8 mouse cellular contexts compared by ENCODE assay signal in genomic region chr6:120579831-120580712, GRCm38 (mm10). TPM values are rescaled to one million over a fixed set of nuclear protein-coding genes. Genes with fewer than 3 reads are reported as not detected.
DNase-seq lines count a peak whose midpoint lies in the region; ATAC-seq and TF ChIP-seq lines count a peak whose summit lies in the region.

No protein-coding gene starts in this region.

- peak overlapping the region; percentile 26; the same call in 1 of the 2 replicates for H3K9ac ChIP-seq in limb, embryonic 15.5 days
- peak overlapping the region; percentile 46 for H3K9ac ChIP-seq in midbrain, postnatal 0 days (replicated peaks; ENCODE audit: low read length, poor library complexity, severe bottlenecking)
- H3K9ac ChIP-seq in stomach, embryonic 14.5 days (replicated peaks; ENCODE audit: low read depth, low read length): peak overlapping the region; percentile 10; the same call in 1 of the 2 replicates

- H3K27ac ChIP-seq in limb, embryonic 15.5 days: peak overlapping the region; percentile 57
- H3K27ac ChIP-seq in midbrain, postnatal 0 days (ENCODE audit: low read depth, low read length): no peak overlapping the region
- H3K27ac ChIP-seq in stomach, embryonic 14.5 days (ENCODE audit: low read length): no peak overlapping the region

- TF ChIP-seq CTCF in midbrain, postnatal 0 days (IDR thresholded peaks at IDR 0.05): peak; percentile 65

- no peaks in the 10 kb centered on the region for H3K27me3 ChIP-seq in limb, embryonic 15.5 days
- no peaks in the 10 kb centered on the region for H3K27me3 ChIP-seq in midbrain, postnatal 0 days (ENCODE audit: insufficient read depth, low read length)
- H3K27me3 ChIP-seq in stomach, embryonic 14.5 days (ENCODE audit: control insufficient read depth, insufficient read depth, low read length): 0 out of 2 replicates have a peak, but pooled peaks cover 5% of the 10 kb centered on the region

- ATAC-seq in granulocyte monocyte progenitor cell, adult 5-6 weeks (replicated peaks; ENCODE audit: poor library complexity, severe bottlenecking): peak; percentile 86
- ATAC-seq in limb, embryonic 15.5 days (ENCODE audit: insufficient number of reproducible peaks, low FRiP score, low TSS enrichment, low read depth): peak; percentile 78
- ATAC-seq in midbrain, postnatal 0 days (ENCODE audit: low FRiP score): peak; percentile 90
- peak; percentile 89 for ATAC-seq in stomach, embryonic 14.5 days (ENCODE audit: insufficient number of reproducible peaks, insufficient read depth, low FRiP score, low read depth)

- H3K36me3 ChIP-seq in limb, embryonic 15.5 days: no peaks in the 10 kb centered on the region
- H3K36me3 ChIP-seq in midbrain, postnatal 0 days (ENCODE audit: insufficient read depth, low read length): no peaks in the 10 kb centered on the region
- H3K36me3 ChIP-seq in stomach, embryonic 14.5 days (ENCODE audit: control insufficient read depth, insufficient read depth, low read length): no peaks in the 10 kb centered on the region

- H3K9me3 ChIP-seq in limb, embryonic 15.5 days: no peaks in the 10 kb centered on the region
- no peaks in the 10 kb centered on the region for H3K9me3 ChIP-seq in midbrain, postnatal 0 days (ENCODE audit: low read length)
- H3K9me3 ChIP-seq in stomach, embryonic 14.5 days (ENCODE audit: control insufficient read depth, low read depth, low read length): no peaks in the 10 kb centered on the region

- under 1% methylated on average over 22 of the region's 23 CpGs for WGBS in limb, embryonic 15.5 days
- WGBS in midbrain, postnatal 0 days: under 1% methylated on average over 20 of the region's 23 CpGs
- whole genome bisulfite sequencing in stomach, embryonic 14.5 days: under 1% methylated on average over 23 of the region's 23 CpGs

- peak overlapping the region; percentile 88 for H3K4me2 ChIP-seq in limb, embryonic 15.5 days
- H3K4me2 ChIP-seq in midbrain, postnatal 0 days (ENCODE audit: low read depth, low read length, poor library complexity, severe bottlenecking): peak overlapping the region; percentile 87
- peak overlapping the region; percentile 65 for H3K4me2 ChIP-seq in stomach, embryonic 14.5 days (replicated peaks; ENCODE audit: low read depth, low read length)

- peak; percentile 12 to 22 for DNase-seq in urinary bladder, postnatal 36 days (ENCODE audit: low spot score in 2 of 2)
- no peak for DNase-seq in urinary bladder, postnatal 4 days (ENCODE audit: low spot score in 2 of 2)
- DNase-seq in embryo, embryonic 11 days: peak; percentile 87
- DNase-seq in kidney, adult 8-10 months: peak; percentile 44 to 50
- DNase-seq in midbrain, postnatal 0 days (ENCODE audit: low spot score): peak; percentile 90

- peaks cover 25% of the 10 kb centered on the region for H3K4me1 ChIP-seq in limb, embryonic 15.5 days
- peaks cover 14% of the 10 kb centered on the region for H3K4me1 ChIP-seq in midbrain, postnatal 0 days (ENCODE audit: insufficient read depth, low read length)
- peaks cover 5% of the 10 kb centered on the region; the same call in 1 of the 2 replicates for H3K4me1 ChIP-seq in stomach, embryonic 14.5 days (ENCODE audit: control insufficient read depth, insufficient read depth, low read length)

- peak overlapping the region; percentile 42 for H3K4me3 ChIP-seq in limb, embryonic 15.5 days
- peak overlapping the region; percentile 35 for H3K4me3 ChIP-seq in midbrain, postnatal 0 days (ENCODE audit: low read depth, low read length)
- H3K4me3 ChIP-seq in stomach, embryonic 14.5 days (ENCODE audit: low read depth, low read length): peak overlapping the region; percentile 31

RNA-seq across cellular contexts. Expression of gene Hdhd5, which starts 49.0 kb away (rescaled TPM):
- 7.4 and 9.6 TPM in 2 replicates for total RNA-seq in granulocyte monocyte progenitor cell, adult 5-6 weeks (2014; fragmentation: Nextera tagmentation)
- total RNA-seq in granulocyte monocyte progenitor cell, adult 5-6 weeks (2017): 3.6 and 4.7 TPM in 2 replicates
- polyA plus RNA-seq in limb, embryonic 15.5 days (2015; fragmentation: Nextera tagmentation; extraction: Ambion mirVana): 16.2 and 16.9 TPM in 2 replicates
- total RNA-seq in midbrain, postnatal 0 days (2014; rRNA removed): 35.2 and 39.3 TPM in 2 replicates
- polyA plus RNA-seq in midbrain, postnatal 0 days (2015; fragmentation: Nextera tagmentation; extraction: Ambion mirVana): 14.0 and 16.6 TPM in 2 replicates
- polyA plus RNA-seq in stomach, embryonic 14.5 days (2014; fragmentation: Nextera tagmentation; extraction: Ambion mirVana): 14.9 and 17.0 TPM in 2 replicates

Comparison
In these comparisons a context has a peak if more than half of its experiments do, and no peak if none do; other contexts are left out.
1. DNase-seq: peak in urinary bladder, postnatal 36 days (2 of 2), embryo, embryonic 11 days (single experiment), kidney, adult 8-10 months (2 of 2) and midbrain, postnatal 0 days (single experiment); none in urinary bladder, postnatal 4 days (0 of 2).
2. Peak in every context shown above with its lines, with median percentiles within 50 percentile points of each other: ATAC-seq, H3K4me2 ChIP-seq, H3K4me3 ChIP-seq and H3K9ac ChIP-seq.